Mouse (Mus musculus) C2C12 (cell line): ENCODE measurements around the gene Cyba. TPM values are rescaled to one million over a fixed set of nuclear protein-coding genes. Genes with fewer than 3 reads are reported as not detected.

Source experiments
- H3K27me3 ChIP-seq: one replicate; pipeline ENCODE4 v1.6.1; 2011; ENCODE audit not compliant: control insufficient read depth, insufficient read depth, insufficient read length
- H3K36me3 ChIP-seq: one replicate; pipeline ENCODE4 v1.6.1; 2011; ENCODE audit not compliant: control insufficient read depth, insufficient read depth
- H3K4me3 ChIP-seq: one replicate; pipeline ENCODE4 v1.5.1; 2011; ENCODE audit warnings: mild to moderate bottlenecking, control low read depth; ENCODE audit not compliant: poor library complexity, insufficient read depth, severe bottlenecking
- H3K79me2 ChIP-seq: one replicate; pipeline ENCODE4 v1.6.1; 2011; ENCODE audit not compliant: control insufficient read depth, insufficient read depth
- H3K79me3 ChIP-seq: one replicate; pipeline ENCODE4 v1.6.1; 2011; ENCODE audit warnings: low read depth, control low read depth
- H3ac ChIP-seq: one replicate; pipeline ENCODE3; 2011; ENCODE audit warnings: low read depth; ENCODE audit not compliant: control insufficient read depth, insufficient read length
- CEBPB ChIP-seq: IDR thresholded peaks from one replicate; pipeline ENCODE4 v1.6.1; 2011; ENCODE audit warnings: low read depth, mild to moderate bottlenecking, control low read depth, moderate library complexity
- CTCF ChIP-seq: IDR thresholded peaks from one replicate; pipeline ENCODE4 v1.5.1; 2011; ENCODE audit not compliant: control insufficient read depth, insufficient read depth, insufficient read length
- FOSL1 ChIP-seq: IDR thresholded peaks from one replicate; pipeline ENCODE4 v1.8.0; 2011; ENCODE audit warnings: mild to moderate bottlenecking, low read length; ENCODE audit not compliant: poor library complexity, insufficient read depth, severe bottlenecking
- MAX ChIP-seq: IDR thresholded peaks from one replicate; pipeline ENCODE4 v1.6.1; 2011; ENCODE audit warnings: mild to moderate bottlenecking, control low read depth
- MYOD1 ChIP-seq: IDR thresholded peaks from one replicate; pipeline ENCODE4 v1.6.1; 2011; ENCODE audit warnings: low read depth; ENCODE audit not compliant: control insufficient read depth, insufficient read length
- MYOG ChIP-seq: IDR thresholded peaks from one replicate; pipeline ENCODE4 v1.6.1; 2011; ENCODE audit not compliant: control insufficient read depth, insufficient read length; ENCODE audit errors: extremely low read depth
- USF1 ChIP-seq: IDR thresholded peaks from one replicate; pipeline ENCODE4 v1.6.1; 2011; ENCODE audit warnings: low read depth, mild to moderate bottlenecking, control low read depth, moderate library complexity
- polyA plus RNA-seq: library from polyadenylated mRNA; unstranded; fragments of >200 nt; fragmentation: generic; extraction: Trizol; gene quantifications from one replicate; pipeline ENCODE4 v1.2.1, GENCODE M21; 2012; ENCODE audit warnings: missing spikeins

Gene Cyba
- polyA plus RNA-seq, 1 experiment: not detected

- Histone ChIP-seq H3K27me3 (peaks cover 12% of the 10 kb centered on the region), H3K36me3 (no peaks in the 10 kb centered on the region), H3K79me3 (no peaks in the 10 kb centered on the region), H3K4me3 (no peak overlapping the region), H3K79me2 (no peaks in the 10 kb centered on the region), H3ac (no peak overlapping the region)
- TF ChIP-seq MAX: no peak
- TF ChIP-seq CTCF: peak; percentile 18
Measured at GRCm38 (mm10) chr8:122445203-122445602, 12.5 kb upstream of the Cyba start.

GRCm38 (mm10) chr8:122444058-122444748 is 11.5 kb upstream of the Cyba start:
- no peaks in the 10 kb centered on the region for H3K79me2 ChIP-seq
- no peak for TF ChIP-seq USF1

GRCm38 (mm10) chr8:122443262-122444006 is 10.7 kb upstream of the Cyba start, which contains the start of gene Mvd:
Mvd (minus strand) TSS chr8:122443422.
- H3K79me2 ChIP-seq: no peaks in the 10 kb centered on the region
- H3ac ChIP-seq: peak within 1 kb of the TSS; percentile 80
- H3K79me3 ChIP-seq: no peaks in the 10 kb centered on the region
- TF ChIP-seq FOSL1 (no peak), USF1 (peak; percentile 18), MAX (peak; percentile 59)
- H3K27me3 ChIP-seq: no peaks in the 10 kb centered on the region
- H3K36me3 ChIP-seq: no peaks in the 10 kb centered on the region
- peak within 1 kb of the TSS; percentile 56 for H3K4me3 ChIP-seq

More at GRCm38 (mm10) chr8:122444058-122444748, 11.5 kb upstream of the Cyba start:
- peak overlapping the region; percentile 44 for H3ac ChIP-seq
- peaks cover 7% of the 10 kb centered on the region for H3K27me3 ChIP-seq
- peak overlapping the region; percentile 32 for H3K4me3 ChIP-seq
- H3K79me3 ChIP-seq: no peaks in the 10 kb centered on the region
- no peaks in the 10 kb centered on the region for H3K36me3 ChIP-seq

GRCm38 (mm10) chr8:122442781-122443180 is 10.1 kb upstream of the Cyba start:
- H3K36me3 ChIP-seq: no peaks in the 10 kb centered on the region
- no peaks in the 10 kb centered on the region for H3K79me3 ChIP-seq
- H3K4me3 ChIP-seq: peak overlapping the region; percentile 56
- H3ac ChIP-seq: peak overlapping the region; percentile 76
- no peaks in the 10 kb centered on the region for H3K79me2 ChIP-seq
- TF ChIP-seq CTCF: no peak
- no peak for TF ChIP-seq USF1
- TF ChIP-seq MAX: no peak
- TF ChIP-seq MYOD1: no peak
- no peak for TF ChIP-seq MYOG
- no peak for TF ChIP-seq CEBPB
- no peak for TF ChIP-seq FOSL1
- no peaks in the 10 kb centered on the region for H3K27me3 ChIP-seq

GRCm38 (mm10) chr8:122442356-122442755 is 9.6 kb upstream of the Cyba start:
- peak overlapping the region; percentile 76 for H3ac ChIP-seq
- H3K36me3 ChIP-seq: no peaks in the 10 kb centered on the region
- no peaks in the 10 kb centered on the region for H3K79me3 ChIP-seq
- peak overlapping the region; percentile 56 for H3K4me3 ChIP-seq
- no peaks in the 10 kb centered on the region for H3K27me3 ChIP-seq
- H3K79me2 ChIP-seq: no peaks in the 10 kb centered on the region
- no peak for TF ChIP-seq MAX
- TF ChIP-seq FOSL1: no peak
- no peak for TF ChIP-seq CEBPB

- H3K79me3 ChIP-seq: no peaks in the 10 kb centered on the region
- no peak overlapping the region for H3K4me3 ChIP-seq
- TF ChIP-seq MYOG: no peak
- TF ChIP-seq FOSL1: no peak
- TF ChIP-seq USF1: no peak
- no peak for TF ChIP-seq CTCF
- no peak for TF ChIP-seq MYOD1
- TF ChIP-seq CEBPB: no peak
- no peak for TF ChIP-seq MAX
- H3ac ChIP-seq: no peak overlapping the region
- no peaks in the 10 kb centered on the region for H3K79me2 ChIP-seq
- no peaks in the 10 kb centered on the region for H3K27me3 ChIP-seq
- no peaks in the 10 kb centered on the region for H3K36me3 ChIP-seq
Measured at GRCm38 (mm10) chr8:122441326-122441725, 8.6 kb upstream of the Cyba start.
